Mouse (Mus musculus) heart, adult 2 months (tissue): ENCODE measurements at regions not wholly inside any gene's neighbourhood (a gene's known extent, or its start where the extent isn't known, plus 50 kb on each side); places are given as distances from the start of the nearest gene placed in this dataset.

Experiments used
- DNase-seq, 2 experiments: peaks; one replicate each; pipeline ENCODE4 v3.0.0; 2021
- H3K27ac ChIP-seq: fragments of 200-600 bp; 2 replicates; pipeline ENCODE4 v1.8.1; 2022
- H3K27me3 ChIP-seq: fragments of 200-500 bp; 2 replicates; pipeline ENCODE4 v1.6.1; 2012; ENCODE audit warnings: mild to moderate bottlenecking, low read length, inconsistent platforms, mixed read lengths; ENCODE audit not compliant: control insufficient read depth, insufficient read depth
- H3K36me3 ChIP-seq: fragments of 200-500 bp; 2 replicates; pipeline ENCODE4 v1.6.1; 2012; ENCODE audit warnings: low read length, inconsistent platforms; ENCODE audit not compliant: control insufficient read depth, insufficient read depth
- H3K4me1 ChIP-seq: fragments of 200-500 bp; 2 replicates; pipeline ENCODE4 v1.6.1; 2011; ENCODE audit warnings: low read length; ENCODE audit not compliant: control insufficient read depth, insufficient read depth
- H3K4me3 ChIP-seq: fragments of 200-600 bp; 2 replicates; pipeline ENCODE4 v1.8.1; 2022
- H3K79me2 ChIP-seq: fragments of 200-500 bp; replicated peaks from 2 replicates; pipeline ENCODE4 v1.6.1; 2012; ENCODE audit warnings: mild to moderate bottlenecking, inconsistent platforms, low read length, moderate library complexity, mixed read lengths; ENCODE audit not compliant: control insufficient read depth, insufficient read depth
- H3K9ac ChIP-seq: fragments of 200-500 bp; 2 replicates; pipeline ENCODE4 v1.6.1; 2012; ENCODE audit warnings: low read depth, mild to moderate bottlenecking, control low read depth, inconsistent platforms, low read length, mixed read lengths
- CTCF ChIP-seq: fragments of 200-600 bp; IDR thresholded peaks from 2 replicates; pipeline ENCODE4 v1.8.1; 2022; ENCODE audit warnings: antibody characterized with exemption, mild to moderate bottlenecking, moderate library complexity
- EP300 ChIP-seq: fragments of 200-500 bp; IDR thresholded peaks from 2 replicates; pipeline ENCODE4 v1.6.1; 2011; ENCODE audit warnings: low read depth, low read length, control low read depth; ENCODE audit not compliant: insufficient read depth
- POLR2A ChIP-seq: fragments of 200-500 bp; IDR thresholded peaks from 2 replicates; pipeline ENCODE4 v1.6.1; 2011; ENCODE audit warnings: mild to moderate bottlenecking, low read depth, low read length, control low read depth; ENCODE audit not compliant: insufficient read depth
- WGBS: fragments of 180-500 bp; shearing (Covaris S2); methylation state at CpG from one replicate; pipeline ENCODE4 v1.1.7; 2018; 5-methylcytosine and 5-hydroxymethylcytosine counted together
- intact Hi-C: fragments of 180-260 bp; cut with DNase I; formaldehyde crosslinking; loops from one replicate; pipeline ENCODE4 v1.15.1; 2025

DNA sequence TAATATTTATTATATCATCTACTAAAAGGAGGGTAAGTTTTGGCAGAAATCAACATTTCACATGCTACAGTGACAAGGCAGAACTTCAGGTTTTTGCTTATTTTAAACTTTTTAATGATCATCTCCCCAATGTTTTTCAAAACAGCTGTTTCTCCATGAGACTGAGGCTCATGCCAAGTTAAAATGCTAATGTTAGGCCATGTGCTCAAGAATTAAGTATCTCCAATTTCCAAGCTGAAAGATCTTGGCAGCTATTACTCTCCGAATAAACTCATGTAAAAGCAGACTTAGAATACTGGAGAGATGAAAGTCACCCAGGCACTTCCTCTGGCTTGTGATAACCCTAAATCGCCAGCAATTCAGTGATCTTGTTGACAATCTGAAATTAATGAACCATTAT lies 1173.5 kb upstream of the Adgrl3 start:
- H3K27ac ChIP-seq = no peak overlapping the region
- H3K36me3 ChIP-seq = no peaks in the 10 kb centered on the region
- no peak overlapping the region for H3K4me3 ChIP-seq
- intact Hi-C loops = no loop called here
- TF ChIP-seq CTCF (no peak), POLR2A (no peak), EP300 (no peak)
- H3K27me3 ChIP-seq = no peaks in the 10 kb centered on the region
- H3K4me1 ChIP-seq = no peaks in the 10 kb centered on the region
- WGBS = 63% methylated on average over 2 of the region's 2 CpGs
- DNase-seq = no peak
- H3K9ac ChIP-seq = no peak overlapping the region
- H3K79me2 ChIP-seq = no peaks in the 10 kb centered on the region

DNA sequence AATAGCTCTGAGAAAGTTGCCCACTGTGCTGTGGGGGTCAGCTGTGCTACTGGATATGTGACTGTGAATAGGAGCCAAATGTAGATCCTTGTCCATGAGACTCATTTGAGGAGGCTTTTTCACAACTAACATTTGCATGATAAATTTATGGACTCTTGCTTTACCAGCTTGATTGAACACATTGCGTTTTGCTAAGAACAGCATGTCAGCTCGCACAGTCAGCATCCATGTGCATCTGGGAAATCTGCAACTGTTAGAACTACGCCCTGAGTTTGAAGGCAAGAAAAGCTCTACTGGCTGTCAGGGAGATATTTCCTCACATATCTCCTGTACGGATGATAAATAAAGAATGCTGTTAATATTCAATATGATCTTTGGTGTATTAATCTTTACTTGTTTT lies 1164.1 kb upstream of the Adgrl3 start:
- WGBS = 86% methylated on average over 4 of the region's 4 CpGs
- intact Hi-C loops = no loop called here
- Histone ChIP-seq H3K79me2 (no peaks in the 10 kb centered on the region), H3K4me1 (no peaks in the 10 kb centered on the region), H3K9ac (no peak overlapping the region), H3K27me3 (no peaks in the 10 kb centered on the region), H3K27ac (no peak overlapping the region), H3K4me3 (no peak overlapping the region), H3K36me3 (no peaks in the 10 kb centered on the region)
- DNase-seq = no peak
- no peak for TF ChIP-seq CTCF
- no peak for TF ChIP-seq POLR2A
- no peak for TF ChIP-seq EP300

DNA sequence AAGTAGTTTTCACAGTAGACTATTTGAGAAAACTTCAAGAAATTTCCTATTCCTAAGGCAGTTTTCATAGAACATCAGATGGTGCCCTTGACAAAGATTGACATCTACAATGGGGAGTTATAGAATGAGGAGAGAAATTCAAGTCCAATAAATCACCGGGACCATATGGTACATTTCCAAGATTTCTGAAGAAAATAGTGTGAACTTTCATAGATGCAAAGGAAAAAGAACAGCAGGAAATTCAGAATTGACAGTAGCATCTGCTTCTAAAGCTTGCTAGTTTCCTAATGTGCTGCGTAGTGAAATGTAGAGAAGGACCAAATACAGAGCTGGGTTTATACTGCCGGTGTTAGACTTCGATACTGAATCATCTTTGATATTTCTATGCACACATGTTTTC lies 1119.2 kb upstream of the Adgrl3 start:
- WGBS = 83% methylated on average over 4 of the region's 4 CpGs
- no peak overlapping the region for H3K4me3 ChIP-seq
- no peaks in the 10 kb centered on the region for H3K27me3 ChIP-seq
- H3K9ac ChIP-seq = no peak overlapping the region
- no peak for DNase-seq
- intact Hi-C loops = no loop called here
- no peaks in the 10 kb centered on the region for H3K4me1 ChIP-seq
- no peaks in the 10 kb centered on the region for H3K79me2 ChIP-seq
- no peak overlapping the region for H3K27ac ChIP-seq
- H3K36me3 ChIP-seq = no peaks in the 10 kb centered on the region
- no peak for TF ChIP-seq EP300
- no peak for TF ChIP-seq POLR2A
- no peak for TF ChIP-seq CTCF

DNA sequence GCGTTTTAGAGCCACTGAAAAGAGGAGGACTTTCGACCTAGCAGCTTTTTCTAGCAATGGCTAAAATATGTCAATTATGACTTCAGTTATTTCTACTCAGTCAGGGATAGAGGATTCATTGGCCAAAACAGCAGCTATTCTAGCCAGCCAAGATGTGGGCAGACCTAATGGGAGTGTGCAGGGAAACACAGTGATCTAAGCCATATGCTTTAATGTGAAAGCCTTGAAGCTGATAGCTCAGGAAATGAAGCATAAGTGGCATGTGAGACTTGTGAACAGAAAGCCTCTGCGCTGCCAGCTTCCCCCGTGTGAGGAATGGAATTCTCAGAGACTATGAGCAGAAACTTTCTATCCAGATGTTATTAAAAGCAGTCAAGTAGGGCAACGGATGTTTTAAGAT lies 1114.6 kb upstream of the Adgrl3 start:
- no peak for DNase-seq
- 51% methylated on average over 5 of the region's 5 CpGs for WGBS
- TF ChIP-seq CTCF (no peak), POLR2A (no peak), EP300 (no peak)
- no peak overlapping the region for H3K4me3 ChIP-seq
- H3K4me1 ChIP-seq = no peaks in the 10 kb centered on the region
- H3K27me3 ChIP-seq = no peaks in the 10 kb centered on the region
- no peak overlapping the region for H3K27ac ChIP-seq
- H3K9ac ChIP-seq = no peak overlapping the region
- no peaks in the 10 kb centered on the region for H3K36me3 ChIP-seq
- no peaks in the 10 kb centered on the region for H3K79me2 ChIP-seq
- intact Hi-C loops = no loop called here
